Mouse (Mus musculus) kidney, embryonic 16.5 days (tissue): ENCODE data around the gene Cxcr2. TPM values are rescaled to one million over a fixed set of nuclear protein-coding genes. Genes with fewer than 3 reads are reported as not detected.

ENCODE experiments used
- ATAC-seq: fragments of 200-750 bp; cut with Nextera tagmentation; 2 replicates; pipeline ENCODE4 v1.8.0; 2017; ENCODE audit warnings: moderate TSS enrichment; ENCODE audit not compliant: low FRiP score, low TSS enrichment
- H3K27ac ChIP-seq: fragments of 300-500 bp; sonication (generic); 2 replicates; pipeline ENCODE4 v1.5.1; 2014; ENCODE audit warnings: low read length
- H3K27me3 ChIP-seq: fragments of 300-500 bp; sonication (generic); 2 replicates; pipeline ENCODE4 v1.6.1; 2014; ENCODE audit warnings: low read length, control low read depth, mixed read lengths; ENCODE audit not compliant: insufficient read depth
- H3K36me3 ChIP-seq: fragments of 300-500 bp; sonication (generic); 2 replicates; pipeline ENCODE4 v1.6.1; 2014; ENCODE audit warnings: low read length, control low read depth, mixed read lengths; ENCODE audit not compliant: insufficient read depth
- H3K4me1 ChIP-seq: fragments of 300-500 bp; sonication (generic); 2 replicates; pipeline ENCODE4 v1.6.1; 2014; ENCODE audit warnings: low read length, control low read depth, mixed read lengths; ENCODE audit not compliant: insufficient read depth
- H3K4me2 ChIP-seq: fragments of 300-500 bp; sonication (generic); replicated peaks from 2 replicates; pipeline ENCODE4 v1.6.1; 2014; ENCODE audit warnings: low read depth, low read length
- H3K4me3 ChIP-seq: fragments of 300-500 bp; sonication (generic); 2 replicates; pipeline ENCODE4 v1.5.1; 2014; ENCODE audit warnings: mild to moderate bottlenecking, low read length
- H3K9ac ChIP-seq: fragments of 300-500 bp; sonication (generic); replicated peaks from 2 replicates; pipeline ENCODE4 v1.6.1; 2014; ENCODE audit warnings: low read length
- H3K9me3 ChIP-seq: fragments of 300-500 bp; sonication (generic); 2 replicates; pipeline ENCODE4 v1.6.1; 2016; ENCODE audit warnings: low read length, control low read depth
- WGBS: fragments of 180-500 bp; shearing (Covaris S2); extraction: QIAGEN DNeasy Blood & Tissue Kit; methylation state at CpG from one replicate; pipeline ENCODE4 v1.1.7; 2014; 5-methylcytosine and 5-hydroxymethylcytosine counted together
- polyA plus RNA-seq: library from polyadenylated mRNA; unstranded; fragments of >200 nt; fragmentation: Nextera tagmentation; extraction: Ambion mirVana; gene quantifications from 2 replicates; pipeline ENCODE4 v1.2.1, GENCODE M21; 2015

The Cxcr2 gene
- polyA plus RNA-seq, 1 experiment from 2014 or later, result 0.11 TPM

GRCm38 (mm10) chr1:74167136-74167535, 13.3 kb downstream of the Cxcr2 start:
- ATAC-seq, result no peak
- Histone ChIP-seq H3K27me3 (no peaks in the 10 kb centered on the region), H3K27ac (no peak overlapping the region), H3K4me2 (no peak overlapping the region), H3K4me3 (no peak overlapping the region), H3K36me3 (no peaks in the 10 kb centered on the region), H3K4me1 (no peaks in the 10 kb centered on the region), H3K9me3 (no peaks in the 10 kb centered on the region), H3K9ac (no peak overlapping the region)
- 84% methylated on average over 5 of the region's 5 CpGs for WGBS

- Histone ChIP-seq H3K9me3 (no peaks in the 10 kb centered on the region), H3K4me3 (no peak overlapping the region), H3K4me1 (no peaks in the 10 kb centered on the region), H3K27me3 (no peaks in the 10 kb centered on the region), H3K9ac (no peak overlapping the region), H3K36me3 (no peaks in the 10 kb centered on the region), H3K27ac (no peak overlapping the region), H3K4me2 (no peak overlapping the region)
- 91% methylated on average over 3 of the region's 3 CpGs for WGBS
- no peak for ATAC-seq
These were observed 15.9 kb downstream of the Cxcr2 start for GRCm38 (mm10) chr1:74169721-74170120.

GRCm38 (mm10) chr1:74172722-74173121, 18.9 kb downstream of the Cxcr2 start:
- H3K4me2 ChIP-seq, result no peak overlapping the region
- no peak overlapping the region for H3K4me3 ChIP-seq
- H3K27me3 ChIP-seq, result no peaks in the 10 kb centered on the region
- WGBS, result 83% methylated on average over 3 of the region's 3 CpGs
- no peak overlapping the region for H3K9ac ChIP-seq
- no peaks in the 10 kb centered on the region for H3K9me3 ChIP-seq
- no peaks in the 10 kb centered on the region for H3K4me1 ChIP-seq
- no peak overlapping the region for H3K27ac ChIP-seq
- no peak for ATAC-seq
- no peaks in the 10 kb centered on the region for H3K36me3 ChIP-seq

GRCm38 (mm10) chr1:74175731-74176130, 21.9 kb downstream of the Cxcr2 start:
- H3K4me3 ChIP-seq, result no peak overlapping the region
- H3K9ac ChIP-seq, result no peak overlapping the region
- H3K4me1 ChIP-seq, result 0 out of 2 replicates have a peak, but pooled peaks cover 4% of the 10 kb centered on the region
- WGBS, result 69% methylated on average over 4 of the region's 4 CpGs
- H3K27ac ChIP-seq, result no peak overlapping the region
- ATAC-seq, result no peak
- H3K9me3 ChIP-seq, result no peaks in the 10 kb centered on the region
- no peaks in the 10 kb centered on the region for H3K36me3 ChIP-seq
- H3K27me3 ChIP-seq, result no peaks in the 10 kb centered on the region
- no peak overlapping the region for H3K4me2 ChIP-seq

- Histone ChIP-seq H3K4me2 (no peak overlapping the region), H3K4me3 (no peak overlapping the region), H3K9ac (no peak overlapping the region), H3K27me3 (no peaks in the 10 kb centered on the region), H3K9me3 (no peaks in the 10 kb centered on the region), H3K36me3 (no peaks in the 10 kb centered on the region), H3K27ac (no peak overlapping the region), H3K4me1 (0 out of 2 replicates have a peak, but pooled peaks cover 4% of the 10 kb centered on the region)
- no peak for ATAC-seq
- WGBS, result 79% methylated on average over 3 of the region's 3 CpGs
These were observed 24.8 kb downstream of the Cxcr2 start for GRCm38 (mm10) chr1:74178618-74179017.

- WGBS, result 31% methylated on average over 9 of the region's 9 CpGs
- Histone ChIP-seq H3K27me3 (no peaks in the 10 kb centered on the region), H3K9ac (no peak overlapping the region), H3K4me1 (0 out of 2 replicates have a peak, but pooled peaks cover 4% of the 10 kb centered on the region), H3K4me2 (no peak overlapping the region), H3K4me3 (no peak overlapping the region), H3K9me3 (no peaks in the 10 kb centered on the region), H3K27ac (peak overlapping the region; percentile 68), H3K36me3 (no peaks in the 10 kb centered on the region)
- peak; percentile 63; the same call in 1 of the 2 replicates for ATAC-seq
These were observed 26.0 kb downstream of the Cxcr2 start for GRCm38 (mm10) chr1:74179624-74180408.

GRCm38 (mm10) chr1:74181462-74181861, 27.7 kb downstream of the Cxcr2 start:
- H3K27ac ChIP-seq, result no peak overlapping the region
- no peak overlapping the region for H3K4me2 ChIP-seq
- ATAC-seq, result no peak
- no peaks in the 10 kb centered on the region for H3K36me3 ChIP-seq
- no peaks in the 10 kb centered on the region for H3K9me3 ChIP-seq
- H3K4me3 ChIP-seq, result no peak overlapping the region
- H3K4me1 ChIP-seq, result 0 out of 2 replicates have a peak, but pooled peaks cover 4% of the 10 kb centered on the region
- 39% methylated on average over 2 of the region's 2 CpGs for WGBS
- H3K27me3 ChIP-seq, result no peaks in the 10 kb centered on the region
- H3K9ac ChIP-seq, result no peak overlapping the region

- Histone ChIP-seq H3K27ac (no peak overlapping the region), H3K4me2 (no peak overlapping the region), H3K9me3 (no peaks in the 10 kb centered on the region), H3K36me3 (no peaks in the 10 kb centered on the region), H3K4me1 (0 out of 2 replicates have a peak, but pooled peaks cover 4% of the 10 kb centered on the region), H3K27me3 (no peaks in the 10 kb centered on the region), H3K9ac (no peak overlapping the region), H3K4me3 (no peak overlapping the region)
- ATAC-seq, result no peak
- WGBS, result 83% methylated on average over 2 of the region's 2 CpGs
These were observed 29.2 kb downstream of the Cxcr2 start for GRCm38 (mm10) chr1:74183006-74183405.

GRCm38 (mm10) chr1:74190471-74190870, 36.7 kb downstream of the Cxcr2 start:
- no peak for ATAC-seq
- Histone ChIP-seq H3K4me3 (no peak overlapping the region), H3K4me1 (no peaks in the 10 kb centered on the region), H3K4me2 (no peak overlapping the region), H3K36me3 (no peaks in the 10 kb centered on the region), H3K27ac (no peak overlapping the region), H3K27me3 (no peaks in the 10 kb centered on the region), H3K9me3 (no peaks in the 10 kb centered on the region), H3K9ac (no peak overlapping the region)
- 91% methylated on average over 7 of the region's 7 CpGs for WGBS

- H3K4me3 ChIP-seq, result no peak overlapping the region
- WGBS, result 88% methylated on average over 2 of the region's 2 CpGs
- no peaks in the 10 kb centered on the region for H3K4me1 ChIP-seq
- H3K27me3 ChIP-seq, result no peaks in the 10 kb centered on the region
- H3K27ac ChIP-seq, result no peak overlapping the region
- no peak overlapping the region for H3K4me2 ChIP-seq
- H3K36me3 ChIP-seq, result no peaks in the 10 kb centered on the region
- ATAC-seq, result no peak
- H3K9me3 ChIP-seq, result no peaks in the 10 kb centered on the region
- H3K9ac ChIP-seq, result no peak overlapping the region
These were observed 38.9 kb downstream of the Cxcr2 start for GRCm38 (mm10) chr1:74192711-74193110.
